Mouse (Mus musculus): ENCODE data around the gene Gnb3. TPM values are rescaled to one million over a fixed set of nuclear protein-coding genes. Genes with fewer than 3 reads are reported as not detected.
"Not testable (repeated sequence)": the region's sequence is repeated elsewhere in the genome, so short reads cannot be mapped to it uniquely, and the experiment has no call there.

Gene Gnb3
- polyA plus RNA-seq, 1 experiment from 2014 or later, result 0.24 TPM

GRCm38 (mm10) chr6:124803061-124803460, 37.0 kb downstream of the Gnb3 start:
- H3K9me3 ChIP-seq (ENCODE audit: low read depth, low read length), result no peaks in the 10 kb centered on the region
- H3K9ac ChIP-seq, result no peak overlapping the region
- H3K4me2 ChIP-seq, result no peak overlapping the region
- no peak for ATAC-seq (ENCODE audit: insufficient read depth)
- H3K27me3 ChIP-seq (ENCODE audit: insufficient read depth, low read length), result no peaks in the 10 kb centered on the region
- H3K36me3 ChIP-seq (ENCODE audit: insufficient read depth), result no peaks in the 10 kb centered on the region
- no peak for TF ChIP-seq CTCF (IDR thresholded peaks at IDR 0.05; ENCODE audit: low read depth)
- H3K27ac ChIP-seq (ENCODE audit: low read depth), result no peak overlapping the region
- H3K4me3 ChIP-seq (ENCODE audit: low read depth, low read length), result no peak overlapping the region
- DNase-seq, result no peak
- 0 out of 2 replicates have a peak, but pooled peaks cover 3% of the 10 kb centered on the region for H3K4me1 ChIP-seq (ENCODE audit: insufficient read depth)
- WGBS, result 77% methylated on average over 3 of the region's 3 CpGs

GRCm38 (mm10) chr6:124802400-124802799, 37.7 kb downstream of the Gnb3 start:
- H3K27ac ChIP-seq (ENCODE audit: low read depth), result not testable (repeated sequence)
- H3K4me3 ChIP-seq (ENCODE audit: low read depth, low read length), result peak overlapping the region; percentile 22; the same call in 1 of the 2 replicates

GRCm38 (mm10) chr6:124796200-124796599, 43.9 kb downstream of the Gnb3 start:
- H3K27me3 ChIP-seq (ENCODE audit: insufficient read depth, low read length), result no peaks in the 10 kb centered on the region
- H3K9me3 ChIP-seq (ENCODE audit: low read depth, low read length), result no peaks in the 10 kb centered on the region
- no peak overlapping the region for H3K4me2 ChIP-seq
- H3K27ac ChIP-seq (ENCODE audit: low read depth), result no peak overlapping the region
- no peak overlapping the region for H3K4me3 ChIP-seq (ENCODE audit: low read depth, low read length)
- TF ChIP-seq CTCF (IDR thresholded peaks at IDR 0.05; ENCODE audit: low read depth), result no peak
- no peak overlapping the region for H3K9ac ChIP-seq
- H3K36me3 ChIP-seq (ENCODE audit: insufficient read depth), result no peaks in the 10 kb centered on the region
- ATAC-seq (ENCODE audit: insufficient read depth) (no peak), DNase-seq (no peak)
- 66% methylated on average over 2 of the region's 2 CpGs for WGBS
- no peaks in the 10 kb centered on the region for H3K4me1 ChIP-seq (ENCODE audit: insufficient read depth)

More at GRCm38 (mm10) chr6:124802400-124802799, 37.7 kb downstream of the Gnb3 start:
- not testable (repeated sequence) for H3K9ac ChIP-seq; H3K4me1 ChIP-seq (ENCODE audit: insufficient read depth); H3K9me3 ChIP-seq (ENCODE audit: low read depth, low read length); ATAC-seq (ENCODE audit: insufficient read depth); H3K27me3 ChIP-seq (ENCODE audit: insufficient read depth, low read length); H3K36me3 ChIP-seq (ENCODE audit: insufficient read depth)
- 9% methylated on average over 5 of the region's 9 CpGs for WGBS
- H3K4me2 ChIP-seq, result peak overlapping the region; percentile 53
- DNase-seq, result peak; percentile 26

- no peaks in the 10 kb centered on the region for H3K4me1 ChIP-seq (ENCODE audit: insufficient read depth)
- no peaks in the 10 kb centered on the region for H3K27me3 ChIP-seq (ENCODE audit: insufficient read depth, low read length)
- no peak for DNase-seq
- TF ChIP-seq CTCF (IDR thresholded peaks at IDR 0.05; ENCODE audit: low read depth), result no peak
- 82% methylated on average over 4 of the region's 4 CpGs for WGBS
- no peaks in the 10 kb centered on the region for H3K36me3 ChIP-seq (ENCODE audit: insufficient read depth)
- ATAC-seq (ENCODE audit: insufficient read depth), result no peak
- no peak overlapping the region for H3K27ac ChIP-seq (ENCODE audit: low read depth)
- no peak overlapping the region for H3K4me2 ChIP-seq
- no peak overlapping the region for H3K4me3 ChIP-seq (ENCODE audit: low read depth, low read length)
- no peak overlapping the region for H3K9ac ChIP-seq
- H3K9me3 ChIP-seq (ENCODE audit: low read depth, low read length), result no peaks in the 10 kb centered on the region
Observed at GRCm38 (mm10) chr6:124795781-124796180, 44.3 kb downstream of the Gnb3 start.

GRCm38 (mm10) chr6:124791911-124792310, 48.2 kb downstream of the Gnb3 start:
- Histone ChIP-seq H3K4me1 (ENCODE audit: insufficient read depth) (0 out of 2 replicates have a peak, but pooled peaks cover 3% of the 10 kb centered on the region), H3K4me3 (ENCODE audit: low read depth, low read length) (no peak overlapping the region), H3K9me3 (ENCODE audit: low read depth, low read length) (no peaks in the 10 kb centered on the region), H3K27me3 (ENCODE audit: insufficient read depth, low read length) (no peaks in the 10 kb centered on the region), H3K4me2 (no peak overlapping the region), H3K27ac (ENCODE audit: low read depth) (no peak overlapping the region), H3K9ac (no peak overlapping the region), H3K36me3 (ENCODE audit: insufficient read depth) (no peaks in the 10 kb centered on the region)
- ATAC-seq (ENCODE audit: insufficient read depth) (no peak), DNase-seq (no peak)
- 80% methylated on average over 3 of the region's 3 CpGs for WGBS
- no peak for TF ChIP-seq CTCF (IDR thresholded peaks at IDR 0.05; ENCODE audit: low read depth)

- WGBS, result 53% methylated on average over 4 of the region's 4 CpGs
- Histone ChIP-seq H3K27me3 (ENCODE audit: insufficient read depth, low read length) (no peaks in the 10 kb centered on the region), H3K4me3 (ENCODE audit: low read depth, low read length) (no peak overlapping the region), H3K9ac (no peak overlapping the region), H3K36me3 (ENCODE audit: insufficient read depth) (no peaks in the 10 kb centered on the region), H3K9me3 (ENCODE audit: low read depth, low read length) (no peaks in the 10 kb centered on the region), H3K4me2 (no peak overlapping the region), H3K27ac (ENCODE audit: low read depth) (no peak overlapping the region), H3K4me1 (ENCODE audit: insufficient read depth) (0 out of 2 replicates have a peak, but pooled peaks cover 3% of the 10 kb centered on the region)
- peak; percentile 33 for DNase-seq
- no peak for TF ChIP-seq CTCF (IDR thresholded peaks at IDR 0.05; ENCODE audit: low read depth)
- ATAC-seq (ENCODE audit: insufficient read depth), result peak; percentile 50
Observed at GRCm38 (mm10) chr6:124790121-124790520, 50.0 kb downstream of the Gnb3 start.

GRCm38 (mm10) chr6:124789519-124789918, 50.6 kb downstream of the Gnb3 start:
- WGBS, result 66% methylated on average over 4 of the region's 4 CpGs
- H3K4me3 ChIP-seq (ENCODE audit: low read depth, low read length), result no peak overlapping the region
- no peak for DNase-seq
- H3K4me2 ChIP-seq, result no peak overlapping the region
- TF ChIP-seq CTCF (IDR thresholded peaks at IDR 0.05; ENCODE audit: low read depth), result no peak
- ATAC-seq (ENCODE audit: insufficient read depth), result no peak
- H3K9ac ChIP-seq, result no peak overlapping the region
- H3K9me3 ChIP-seq (ENCODE audit: low read depth, low read length), result no peaks in the 10 kb centered on the region
- 0 out of 2 replicates have a peak, but pooled peaks cover 3% of the 10 kb centered on the region for H3K4me1 ChIP-seq (ENCODE audit: insufficient read depth)
- no peaks in the 10 kb centered on the region for H3K27me3 ChIP-seq (ENCODE audit: insufficient read depth, low read length)
- H3K27ac ChIP-seq (ENCODE audit: low read depth), result no peak overlapping the region
- no peaks in the 10 kb centered on the region for H3K36me3 ChIP-seq (ENCODE audit: insufficient read depth)

GRCm38 (mm10) chr6:124787722-124788121, 52.4 kb downstream of the Gnb3 start:
- Histone ChIP-seq H3K9ac (no peak overlapping the region), H3K27ac (ENCODE audit: low read depth) (no peak overlapping the region), H3K4me3 (ENCODE audit: low read depth, low read length) (no peak overlapping the region), H3K36me3 (ENCODE audit: insufficient read depth) (no peaks in the 10 kb centered on the region), H3K9me3 (ENCODE audit: low read depth, low read length) (no peaks in the 10 kb centered on the region), H3K4me2 (no peak overlapping the region), H3K4me1 (ENCODE audit: insufficient read depth) (0 out of 2 replicates have a peak, but pooled peaks cover 5% of the 10 kb centered on the region), H3K27me3 (ENCODE audit: insufficient read depth, low read length) (no peaks in the 10 kb centered on the region)
- ATAC-seq (ENCODE audit: insufficient read depth), result no peak
- TF ChIP-seq CTCF (IDR thresholded peaks at IDR 0.05; ENCODE audit: low read depth), result no peak
- no peak for DNase-seq
- WGBS, result 62% methylated on average over 10 of the region's 10 CpGs

Measured in lung, embryonic 14.5 days (tissue).